Mouse (Mus musculus) neural tube, embryonic 14.5 days (tissue): Measurements from ENCODE around the gene Ppp1r37. TPM values are rescaled to one million over a fixed set of nuclear protein-coding genes. Genes with fewer than 3 reads are reported as not detected.

ENCODE experiments used
- ATAC-seq: fragments of 200-750 bp; cut with Nextera tagmentation; 2 replicates; pipeline ENCODE4 v1.8.0; 2017; ENCODE audit warnings: low read depth, mild to moderate bottlenecking, moderate TSS enrichment, moderate library complexity
- H3K27ac ChIP-seq: fragments of 300-500 bp; sonication (generic); 2 replicates; pipeline ENCODE4 v1.5.1; 2014; ENCODE audit warnings: low read depth, mild to moderate bottlenecking, control low read depth, low read length, moderate library complexity, mixed read lengths
- H3K27me3 ChIP-seq: fragments of 300-500 bp; sonication (generic); 2 replicates; pipeline ENCODE4 v1.6.1; 2014; ENCODE audit warnings: low read length; ENCODE audit not compliant: control insufficient read depth, insufficient read depth
- H3K36me3 ChIP-seq: fragments of 300-500 bp; sonication (generic); 2 replicates; pipeline ENCODE4 v1.6.1; 2014; ENCODE audit warnings: low read length, mixed read lengths; ENCODE audit not compliant: control insufficient read depth, insufficient read depth
- H3K4me1 ChIP-seq: fragments of 300-500 bp; sonication (generic); 2 replicates; pipeline ENCODE4 v1.6.1; 2014; ENCODE audit warnings: low read length; ENCODE audit not compliant: control insufficient read depth, insufficient read depth
- H3K4me2 ChIP-seq: fragments of 300-500 bp; sonication (generic); 2 replicates; pipeline ENCODE4 v1.6.1; 2014; ENCODE audit warnings: mild to moderate bottlenecking, low read depth, low read length, control low read depth
- H3K4me3 ChIP-seq: fragments of 300-500 bp; sonication (generic); 2 replicates; pipeline ENCODE4 v1.5.1; 2014; ENCODE audit warnings: low read depth, low read length, control low read depth, mixed read lengths
- H3K9ac ChIP-seq: fragments of 300-500 bp; sonication (generic); replicated peaks from 2 replicates; pipeline ENCODE4 v1.6.1; 2014; ENCODE audit warnings: low read depth, mild to moderate bottlenecking, control low read depth, low read length, mixed read lengths
- H3K9me3 ChIP-seq: fragments of 300-500 bp; sonication (generic); 2 replicates; pipeline ENCODE4 v1.6.1; 2016; ENCODE audit warnings: low read length; ENCODE audit not compliant: control insufficient read depth
- WGBS: fragments of 180-500 bp; shearing (Covaris S2); extraction: QIAGEN DNeasy Blood & Tissue Kit; methylation state at CpG from one replicate; pipeline ENCODE4 v1.1.7; 2014; 5-methylcytosine and 5-hydroxymethylcytosine counted together
- polyA plus RNA-seq: library from polyadenylated mRNA; unstranded; fragments of >200 nt; fragmentation: Nextera tagmentation; extraction: Ambion mirVana; gene quantifications from 2 replicates; pipeline ENCODE4 v1.2.1, GENCODE M21; 2014

The Ppp1r37 gene
- polyA plus RNA-seq, 1 experiment from 2014 or later, result 15.8 TPM

GRCm38 (mm10) chr7:19575559-19575958 is 12.7 kb upstream of the Ppp1r37 start:
- Histone ChIP-seq H3K4me1 (peaks cover 20% of the 10 kb centered on the region), H3K4me2 (no peak overlapping the region), H3K9ac (no peak overlapping the region), H3K36me3 (peaks cover 5% of the 10 kb centered on the region), H3K27ac (no peak overlapping the region), H3K9me3 (no peaks in the 10 kb centered on the region), H3K27me3 (peaks cover 28% of the 10 kb centered on the region), H3K4me3 (no peak overlapping the region)
- no peak for ATAC-seq
- 59% methylated on average over 3 of the region's 3 CpGs for WGBS

- 28% methylated on average over 16 of the region's 16 CpGs for WGBS
- Histone ChIP-seq H3K9ac (peak overlapping the region; percentile 76), H3K4me3 (peak overlapping the region; percentile 66), H3K36me3 (no peaks in the 10 kb centered on the region), H3K9me3 (no peaks in the 10 kb centered on the region), H3K4me1 (peaks cover 20% of the 10 kb centered on the region), H3K4me2 (peak overlapping the region; percentile 92), H3K27me3 (peaks cover 24% of the 10 kb centered on the region), H3K27ac (0 out of 2 replicates have a peak overlapping the region, but pooled peaks have one; percentile 46)
- ATAC-seq, result no peak
Observed at GRCm38 (mm10) chr7:19573776-19574140, 10.9 kb upstream of the Ppp1r37 start.

- Histone ChIP-seq H3K4me1 (peaks cover 20% of the 10 kb centered on the region), H3K27ac (0 out of 2 replicates have a peak overlapping the region, but pooled peaks have one; percentile 46), H3K9ac (peak overlapping the region; percentile 76), H3K4me2 (peak overlapping the region; percentile 92), H3K36me3 (no peaks in the 10 kb centered on the region), H3K9me3 (no peaks in the 10 kb centered on the region), H3K27me3 (peaks cover 17% of the 10 kb centered on the region), H3K4me3 (peak overlapping the region; percentile 66)
- WGBS, result under 1% methylated on average over 53 of the region's 53 CpGs
- peak; percentile 89 for ATAC-seq
Observed at GRCm38 (mm10) chr7:19572926-19573775, 10.3 kb upstream of the Ppp1r37 start.

- H3K4me1 ChIP-seq, result peaks cover 12% of the 10 kb centered on the region
- H3K4me3 ChIP-seq, result no peak overlapping the region
- H3K9ac ChIP-seq, result no peak overlapping the region
- no peaks in the 10 kb centered on the region for H3K9me3 ChIP-seq
- H3K27me3 ChIP-seq, result no peaks in the 10 kb centered on the region
- WGBS, result 88% methylated on average over 3 of the region's 3 CpGs
- peaks cover 7% of the 10 kb centered on the region; the same call in 1 of the 2 replicates for H3K36me3 ChIP-seq
- H3K27ac ChIP-seq, result no peak overlapping the region
- no peak for ATAC-seq
- H3K4me2 ChIP-seq, result no peak overlapping the region
Observed at GRCm38 (mm10) chr7:19569647-19570046, 6.8 kb upstream of the Ppp1r37 start.

- 93% methylated on average over 8 of the region's 8 CpGs for WGBS
- no peak overlapping the region for H3K4me2 ChIP-seq
- H3K27ac ChIP-seq, result no peak overlapping the region
- peaks cover 4% of the 10 kb centered on the region for H3K4me1 ChIP-seq
- H3K9ac ChIP-seq, result no peak overlapping the region
- H3K9me3 ChIP-seq, result no peaks in the 10 kb centered on the region
- H3K36me3 ChIP-seq, result peaks cover 7% of the 10 kb centered on the region; the same call in 1 of the 2 replicates
- H3K4me3 ChIP-seq, result no peak overlapping the region
- no peaks in the 10 kb centered on the region for H3K27me3 ChIP-seq
- no peak for ATAC-seq
Observed at GRCm38 (mm10) chr7:19567426-19567825, 4.5 kb upstream of the Ppp1r37 start.

GRCm38 (mm10) chr7:19565803-19566202 is 2.9 kb upstream of the Ppp1r37 start:
- Histone ChIP-seq H3K9ac (no peak overlapping the region), H3K4me1 (peaks cover 3% of the 10 kb centered on the region), H3K27ac (no peak overlapping the region), H3K4me2 (no peak overlapping the region), H3K36me3 (peaks cover 7% of the 10 kb centered on the region; the same call in 1 of the 2 replicates), H3K27me3 (no peaks in the 10 kb centered on the region), H3K4me3 (no peak overlapping the region), H3K9me3 (no peaks in the 10 kb centered on the region)
- 95% methylated on average over 2 of the region's 2 CpGs for WGBS
- ATAC-seq, result no peak

GRCm38 (mm10) chr7:19564455-19564854 is 1.6 kb upstream of the Ppp1r37 start:
- no peaks in the 10 kb centered on the region for H3K27me3 ChIP-seq
- H3K4me2 ChIP-seq, result no peak overlapping the region
- no peak overlapping the region for H3K4me3 ChIP-seq
- no peak for ATAC-seq
- H3K9ac ChIP-seq, result no peak overlapping the region
- WGBS, result 89% methylated on average over 4 of the region's 4 CpGs
- H3K9me3 ChIP-seq, result no peaks in the 10 kb centered on the region
- H3K36me3 ChIP-seq, result peaks cover 7% of the 10 kb centered on the region; the same call in 1 of the 2 replicates
- H3K4me1 ChIP-seq, result peaks cover 17% of the 10 kb centered on the region
- H3K27ac ChIP-seq, result no peak overlapping the region

- Histone ChIP-seq H3K27ac (no peak overlapping the region), H3K9ac (no peak overlapping the region), H3K4me1 (peaks cover 22% of the 10 kb centered on the region), H3K9me3 (no peaks in the 10 kb centered on the region), H3K36me3 (peaks cover 7% of the 10 kb centered on the region; the same call in 1 of the 2 replicates), H3K4me3 (no peak overlapping the region), H3K27me3 (no peaks in the 10 kb centered on the region), H3K4me2 (no peak overlapping the region)
- 89% methylated on average over 3 of the region's 3 CpGs for WGBS
- no peak for ATAC-seq
Observed at GRCm38 (mm10) chr7:19563884-19564283, 1.0 kb upstream of the Ppp1r37 start.
